Mouse (Mus musculus) urinary bladder, adult 2 months (tissue): ENCODE measurements around the gene Ncoa4. TPM values are rescaled to one million over a fixed set of nuclear protein-coding genes. Genes with fewer than 3 reads are reported as not detected.
"Not testable (repeated sequence)": the region's sequence is repeated elsewhere in the genome, so short reads cannot be mapped to it uniquely, and the experiment has no call there.

ENCODE experiments used
- DNase-seq: peaks from one replicate; pipeline ENCODE4 v3.0.0; 2022; ENCODE audit warnings: low spot score
- polyA plus RNA-seq: library from polyadenylated mRNA; depleted of rRNA; stranded (reverse); fragments of >200 nt; gene quantifications from 2 replicates; pipeline ENCODE4 v1.2.3, GENCODE M21; 2012

The Ncoa4 gene
- polyA plus RNA-seq, 1 experiment = 77.0 TPM

DNA sequence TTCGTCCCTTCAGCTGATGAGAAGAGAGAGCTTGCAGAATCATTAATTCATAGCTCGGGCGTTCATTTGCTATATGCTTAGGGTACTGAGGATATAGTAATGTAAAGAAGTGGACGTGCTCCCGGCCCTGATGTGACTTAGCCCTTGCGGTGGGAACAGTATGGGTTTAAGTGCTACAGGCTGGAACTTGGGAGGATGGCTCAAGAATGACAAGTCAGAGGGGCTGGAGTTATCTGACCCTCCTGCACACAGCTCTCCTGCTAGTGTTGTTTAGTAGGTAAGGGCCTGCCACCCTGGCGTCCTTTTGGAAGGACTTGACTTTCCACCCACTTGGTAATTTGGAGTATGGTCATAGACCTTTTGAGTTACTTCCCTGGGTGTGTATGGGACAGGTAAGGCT lies 898 bp downstream of the Ncoa4 start:
- no peak for DNase-seq

DNA sequence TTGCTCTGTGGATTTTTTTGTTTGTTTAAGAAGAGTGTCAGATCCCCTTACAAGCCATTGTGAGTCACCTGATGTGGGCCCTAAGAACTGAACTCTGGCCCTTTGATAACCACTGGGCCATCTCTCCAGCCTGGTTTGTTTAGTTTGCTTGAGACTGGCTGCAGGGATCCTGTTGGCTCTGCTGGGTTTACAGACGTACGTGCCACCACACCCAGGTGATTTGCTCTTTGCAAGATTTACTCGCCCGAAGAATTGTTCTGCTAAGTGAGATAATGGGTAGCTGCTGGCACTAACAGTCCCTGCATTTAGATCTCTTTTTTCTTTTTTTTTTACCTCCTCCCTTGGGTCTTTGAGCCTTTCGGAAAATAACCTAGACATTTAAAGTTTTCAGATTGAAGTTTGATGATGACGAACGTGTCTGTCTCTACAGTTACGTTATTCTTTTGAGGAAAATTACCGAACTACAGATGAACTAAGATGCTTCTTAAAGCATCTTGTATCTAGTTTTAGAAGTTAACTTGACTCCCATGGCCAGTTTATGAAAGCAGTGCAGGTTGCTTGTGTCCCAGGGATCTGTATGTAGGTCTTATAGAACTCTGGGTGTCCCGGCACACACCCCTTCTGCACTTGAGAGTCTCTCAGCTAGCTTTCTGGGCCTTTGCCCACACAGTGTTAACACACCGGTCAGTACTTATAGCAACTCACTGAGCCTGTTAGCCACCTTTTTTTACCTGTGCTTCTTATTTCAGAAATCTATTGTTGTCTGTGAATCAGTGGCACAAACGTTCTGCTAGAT lies 1.6 kb downstream of the Ncoa4 start:
- DNase-seq = no peak

DNA sequence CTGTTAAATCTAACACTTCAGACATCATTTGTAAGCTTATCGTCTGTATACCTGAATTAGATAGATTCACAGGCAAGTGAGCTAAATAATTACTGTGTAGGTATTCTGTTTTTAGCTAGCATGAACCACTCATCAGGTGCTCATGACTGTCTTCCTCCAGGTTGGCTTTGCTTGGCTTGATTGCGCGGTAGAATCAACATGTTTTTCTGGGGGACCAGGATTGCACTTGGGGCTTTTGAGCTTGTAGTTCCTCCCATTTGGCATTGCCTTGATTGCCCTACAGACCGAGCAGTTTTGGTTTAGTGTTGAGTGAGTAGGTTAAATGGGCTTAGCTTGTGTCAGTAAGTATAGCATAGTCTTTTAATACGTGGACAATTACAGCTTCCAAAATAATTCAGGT lies 2.6 kb downstream of the Ncoa4 start:
- no peak for DNase-seq

DNA sequence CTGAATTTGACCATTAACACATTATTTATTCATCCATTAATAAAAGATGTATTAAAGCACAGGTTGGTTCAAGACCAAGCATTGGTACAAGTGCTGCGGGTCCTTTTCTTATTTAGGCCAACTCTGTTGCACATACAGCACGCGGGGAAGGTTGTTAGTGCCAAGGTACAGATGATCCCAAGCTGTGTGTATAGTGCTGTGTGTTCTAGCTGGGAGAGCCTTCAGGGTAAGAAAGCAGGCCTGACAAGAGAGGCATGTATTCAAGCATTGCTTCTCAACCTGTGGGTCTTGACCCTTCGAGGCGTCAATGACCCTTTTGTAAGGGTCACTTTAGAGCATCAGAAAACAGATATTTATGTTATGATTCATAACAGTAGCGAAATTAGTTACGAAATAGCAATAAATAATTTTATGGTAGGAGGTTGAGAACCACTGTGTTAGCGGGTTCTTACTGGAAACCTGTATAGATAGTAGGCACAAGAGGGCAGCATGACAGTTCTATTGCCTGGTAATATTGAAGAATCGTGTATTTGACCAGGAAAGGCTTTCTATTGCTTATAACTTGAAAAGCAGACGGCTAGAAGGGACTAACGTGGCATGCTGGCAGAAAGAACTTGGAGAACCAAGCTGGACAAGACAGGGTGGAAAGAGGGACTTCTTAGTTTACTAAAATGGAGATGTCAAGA lies 3.7 kb downstream of the Ncoa4 start:
- no peak for DNase-seq

DNA sequence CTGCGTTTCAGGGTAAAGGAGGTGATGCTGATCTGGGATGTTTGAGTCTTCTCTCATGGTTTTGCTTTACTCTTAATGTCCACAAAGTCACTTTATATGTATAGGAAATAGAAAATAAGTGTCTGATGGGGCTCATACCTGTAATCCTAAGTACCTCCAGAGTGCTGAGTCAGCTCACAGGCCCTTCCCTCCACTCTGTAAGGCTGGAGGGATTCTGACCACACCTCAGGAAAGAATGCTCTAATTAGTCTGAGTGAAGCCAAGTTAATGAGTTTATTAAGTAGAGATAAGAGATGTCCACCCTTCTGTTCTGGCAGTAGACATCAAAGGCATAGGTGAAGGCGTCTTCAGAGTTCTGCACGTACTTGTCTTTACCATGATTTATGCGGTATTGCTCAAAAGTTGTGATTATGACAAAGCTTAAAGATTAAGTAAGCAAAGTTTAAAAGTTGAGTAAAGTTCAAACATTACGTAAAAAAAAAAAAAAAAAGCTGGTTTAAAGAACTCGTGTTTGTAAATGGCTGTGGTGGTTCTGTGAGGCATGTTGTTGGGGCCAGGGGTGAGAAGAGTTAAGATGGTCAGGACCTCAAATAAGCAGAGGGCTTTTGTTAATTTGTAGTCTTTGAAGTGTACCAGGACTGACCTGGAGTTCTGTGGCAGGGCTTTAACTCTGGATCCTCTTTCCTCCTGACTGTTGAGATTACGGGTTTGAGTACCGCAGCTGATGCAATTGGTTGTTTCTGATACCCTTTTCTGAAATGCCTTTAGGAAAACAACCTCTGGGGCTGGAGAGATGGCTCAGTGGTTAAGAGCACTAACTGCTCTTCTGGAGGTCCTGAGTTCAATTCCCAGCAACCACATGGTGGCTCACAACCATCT lies 4.7 kb downstream of the Ncoa4 start:
- DNase-seq = no peak

DNA sequence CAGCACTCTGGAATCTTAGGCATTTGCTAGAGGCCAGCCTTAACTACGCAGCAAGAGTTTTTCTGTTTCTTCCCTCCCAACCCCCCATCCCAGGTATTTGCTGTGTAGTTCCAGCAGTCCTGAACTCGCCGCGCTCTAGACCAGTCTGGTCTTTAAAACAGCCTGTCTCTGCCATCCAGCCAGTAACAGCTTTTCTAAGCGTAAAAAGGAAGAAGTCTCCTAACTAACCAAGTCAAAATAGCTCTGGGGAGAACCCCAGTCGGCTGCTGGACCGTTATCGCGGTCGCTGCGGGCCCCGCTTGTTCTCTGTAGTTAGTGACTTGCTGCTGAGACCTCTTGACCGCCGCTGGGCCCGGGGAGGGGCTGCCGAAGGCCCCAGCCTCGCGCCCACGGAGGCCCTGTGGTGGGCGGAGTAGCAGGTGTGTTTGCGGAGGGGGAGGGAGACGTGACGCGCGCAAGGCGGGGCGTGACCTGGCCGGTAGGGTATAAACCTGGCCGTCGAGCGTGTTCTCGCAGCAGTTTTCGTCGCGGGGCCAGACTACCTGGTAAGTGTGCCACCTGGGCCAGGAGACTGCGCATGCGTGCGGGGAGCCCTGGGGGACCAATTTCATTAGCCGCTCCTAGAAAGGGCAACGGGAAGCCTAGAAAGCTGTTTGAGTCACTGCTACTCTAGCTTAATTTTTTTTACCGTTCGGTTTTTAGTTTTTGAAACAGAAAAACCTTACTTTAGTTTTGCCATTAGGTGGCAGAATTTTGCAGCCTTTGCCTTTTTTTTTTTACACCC lies 5.8 kb downstream of the Ncoa4 start:
- peak; percentile 75 for DNase-seq

DNA sequence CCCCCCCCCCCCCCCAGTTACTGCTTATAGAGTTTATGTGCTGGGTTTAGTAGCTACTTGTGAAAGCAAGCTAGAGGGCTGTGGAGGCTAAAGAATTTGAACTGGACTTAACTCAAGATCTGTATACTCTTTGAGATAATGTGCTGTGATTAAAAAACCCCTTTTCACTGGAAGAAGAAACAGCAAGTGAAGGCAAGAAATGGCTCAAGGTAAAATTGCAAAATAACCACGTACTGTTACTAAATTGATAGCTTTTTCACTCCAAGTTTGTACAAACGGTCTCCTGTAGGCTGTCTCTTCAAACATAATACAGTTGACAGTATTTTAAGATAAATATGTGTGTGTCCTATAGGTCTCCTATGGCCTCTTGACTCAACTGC lies 6.4 kb downstream of the Ncoa4 start:
- no peak for DNase-seq

DNA sequence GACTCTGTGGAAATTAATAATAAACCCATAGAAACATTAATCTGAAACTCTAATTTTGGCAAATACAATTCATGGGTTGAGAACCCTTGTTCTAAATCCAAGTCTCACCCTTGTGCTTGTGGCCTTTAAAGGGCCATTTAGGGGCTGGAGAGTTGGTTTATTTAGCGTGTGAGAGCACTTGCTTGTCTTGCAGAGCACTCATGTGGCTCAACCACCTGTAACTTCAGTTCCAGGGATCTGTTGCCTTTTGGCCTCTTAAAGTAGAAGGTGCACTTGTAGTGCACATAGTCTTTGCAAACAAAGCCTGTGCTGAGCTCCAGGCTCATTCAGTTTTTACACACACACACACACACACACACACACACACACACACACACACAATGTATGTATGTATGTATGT lies 7.2 kb downstream of the Ncoa4 start:
- no peak for DNase-seq

DNA sequence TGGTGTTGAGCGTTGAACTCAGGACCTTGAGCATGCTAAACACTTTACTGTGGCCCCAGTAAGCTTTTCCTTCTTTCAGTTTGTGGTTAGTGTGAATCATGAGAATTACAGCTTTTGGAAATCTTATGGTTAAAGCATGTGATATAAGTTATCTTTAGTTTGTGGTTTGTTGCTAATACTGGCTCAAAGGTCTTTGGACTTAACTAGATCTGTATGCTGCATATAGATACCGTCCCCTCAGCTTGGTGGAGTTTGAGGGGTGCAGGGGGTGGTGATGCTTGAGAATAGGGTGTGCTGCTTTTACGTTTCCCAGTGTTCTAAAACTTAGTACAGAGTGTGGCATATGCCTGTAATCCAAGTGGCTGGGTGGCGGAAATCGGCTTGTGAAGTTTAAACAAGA lies 7.7 kb downstream of the Ncoa4 start:
- DNase-seq = no peak

DNA sequence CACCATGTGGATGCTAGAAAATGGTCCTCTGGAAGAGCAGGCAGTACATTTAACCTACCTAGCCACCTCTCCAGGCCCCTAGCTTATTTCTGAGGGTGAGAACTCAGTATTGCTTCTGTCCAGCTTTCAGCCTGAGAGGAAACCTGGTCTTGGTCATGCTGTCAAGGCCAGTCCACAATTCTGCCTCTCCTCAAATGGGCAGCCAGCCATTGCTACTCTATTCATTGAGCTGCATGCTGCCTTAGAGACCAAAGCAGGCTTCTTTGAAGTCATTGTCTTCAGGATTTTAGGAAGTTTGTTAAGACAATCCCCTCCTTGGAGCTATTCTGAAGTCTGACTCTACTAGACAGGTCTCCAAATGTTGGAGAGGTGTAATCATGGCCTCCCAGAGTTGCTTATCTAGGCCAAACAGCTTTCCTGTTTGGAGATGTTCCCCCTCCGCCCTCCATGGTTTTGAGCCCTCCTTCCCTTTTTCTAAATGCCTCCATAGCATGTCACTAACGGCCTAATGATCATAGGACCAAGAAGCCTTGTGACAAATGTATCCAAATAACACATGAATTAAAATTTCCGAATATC lies 9.1 kb downstream of the Ncoa4 start:
- no peak for DNase-seq

DNA sequence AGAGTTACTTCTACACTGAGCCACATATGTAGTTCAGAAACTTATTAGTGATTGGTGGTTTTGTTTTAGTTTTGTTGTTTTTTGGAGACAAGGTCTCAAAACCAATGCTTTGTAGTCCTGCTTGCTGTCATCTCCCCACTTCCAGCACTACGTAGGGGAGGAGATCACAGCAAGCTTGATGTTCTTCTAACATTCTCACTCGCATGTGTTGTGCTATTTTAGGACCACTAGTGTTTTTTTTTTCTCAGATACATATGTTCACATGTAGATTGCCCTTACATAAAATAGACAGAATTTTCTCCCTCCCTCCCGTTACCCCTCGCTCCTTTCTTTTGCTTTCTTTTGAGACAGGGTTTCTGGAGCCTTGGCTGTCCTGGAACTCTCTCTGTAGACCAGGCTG lies 10.5 kb downstream of the Ncoa4 start:
- no peak for DNase-seq

DNA sequence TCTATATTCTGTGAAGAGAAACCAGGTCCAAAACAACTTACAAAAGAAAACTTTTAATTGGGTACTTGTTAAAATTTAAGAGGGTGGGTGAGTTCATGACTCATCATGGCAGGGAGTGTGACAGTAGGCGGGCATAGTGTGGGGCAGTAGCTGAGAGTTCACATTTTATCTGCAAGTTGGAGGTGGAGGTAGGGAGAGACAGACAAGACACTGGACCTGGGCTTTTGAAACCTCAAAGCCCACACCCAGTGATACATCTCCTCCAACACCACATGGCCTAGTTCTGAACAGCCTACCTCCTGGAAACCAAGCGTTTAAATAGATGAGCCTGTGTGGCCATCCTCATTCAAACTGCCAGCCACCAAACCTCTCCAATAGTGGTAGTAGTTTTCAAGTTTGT lies 15.6 kb downstream of the Ncoa4 start:
- DNase-seq = no peak

DNA sequence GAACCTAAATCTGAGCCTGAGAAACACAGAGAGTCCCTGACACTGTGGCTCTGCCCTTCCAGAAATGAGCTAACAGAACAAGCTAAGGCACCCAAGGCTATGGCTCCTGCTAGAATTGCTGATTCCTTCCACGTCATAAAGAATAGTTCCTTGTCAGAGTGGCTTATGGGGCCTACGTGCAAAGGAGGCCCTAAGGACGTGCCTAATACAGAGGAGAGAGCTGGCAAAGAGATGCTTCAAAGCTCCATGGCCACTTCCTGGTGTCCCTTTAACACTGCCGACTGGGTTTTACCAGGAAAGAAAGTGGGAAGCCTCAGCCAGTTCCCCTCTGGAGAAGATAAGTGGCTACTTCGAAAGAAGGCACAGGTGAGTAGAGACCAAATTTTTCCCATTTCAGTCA lies 16.9 kb downstream of the Ncoa4 start:
- not testable (repeated sequence) for DNase-seq

DNA sequence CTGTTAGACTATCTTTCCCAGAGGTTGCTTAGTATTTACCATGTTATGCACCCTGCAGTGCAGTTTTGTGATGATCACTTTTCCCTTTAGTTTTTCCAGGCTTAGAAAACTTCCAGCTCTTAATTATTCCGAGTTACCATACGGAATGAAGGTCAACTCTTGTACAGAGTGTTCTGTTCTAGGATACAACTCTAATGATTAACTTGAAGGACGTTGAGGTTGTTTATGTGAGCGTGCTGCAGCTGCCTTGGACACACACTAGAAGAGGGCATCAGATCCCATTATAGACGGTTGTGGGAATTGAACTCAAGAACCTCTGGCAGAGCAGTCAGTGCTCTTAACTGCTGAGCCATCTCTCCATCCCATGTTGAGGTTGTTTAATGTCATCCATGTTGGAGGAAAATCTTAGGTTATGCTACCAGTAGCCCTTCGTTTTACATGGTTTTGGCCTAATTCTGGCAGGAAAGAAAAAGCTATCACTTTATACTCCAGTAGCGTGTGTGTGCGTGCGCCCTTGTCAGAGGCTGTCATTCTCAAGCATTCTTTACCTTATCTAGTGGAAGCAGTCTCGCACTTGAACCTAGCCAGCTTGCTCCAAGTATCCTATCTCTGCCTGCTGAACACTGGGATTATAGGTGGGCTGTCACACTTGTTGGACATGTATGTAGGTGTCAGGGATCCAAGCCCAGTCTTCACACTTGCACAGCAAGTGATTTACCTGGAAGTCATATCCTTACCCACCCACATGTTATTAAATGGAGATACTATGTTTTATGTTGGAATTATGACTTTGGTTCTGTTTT lies 19.9 kb downstream of the Ncoa4 start:
- DNase-seq = no peak

DNA sequence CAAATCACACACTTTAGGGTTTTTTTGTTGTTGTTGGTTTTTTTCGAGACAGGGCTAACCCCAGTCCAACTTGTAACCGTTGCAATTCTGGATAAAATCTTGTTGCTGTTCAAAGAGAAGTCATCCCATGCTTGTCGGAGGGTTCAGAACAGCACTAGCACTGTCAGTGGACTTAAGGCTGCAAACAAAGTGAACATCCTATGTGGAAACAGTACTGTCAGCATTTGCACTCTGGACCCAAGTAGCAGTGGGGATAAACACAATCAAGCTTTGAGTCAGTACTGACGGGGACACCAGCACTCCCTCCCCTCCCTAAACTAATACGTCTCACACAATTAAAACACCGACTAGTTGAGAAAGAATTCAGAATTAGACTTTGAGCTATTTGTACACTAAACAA lies 21.2 kb downstream of the Ncoa4 start:
- no peak for DNase-seq

DNA sequence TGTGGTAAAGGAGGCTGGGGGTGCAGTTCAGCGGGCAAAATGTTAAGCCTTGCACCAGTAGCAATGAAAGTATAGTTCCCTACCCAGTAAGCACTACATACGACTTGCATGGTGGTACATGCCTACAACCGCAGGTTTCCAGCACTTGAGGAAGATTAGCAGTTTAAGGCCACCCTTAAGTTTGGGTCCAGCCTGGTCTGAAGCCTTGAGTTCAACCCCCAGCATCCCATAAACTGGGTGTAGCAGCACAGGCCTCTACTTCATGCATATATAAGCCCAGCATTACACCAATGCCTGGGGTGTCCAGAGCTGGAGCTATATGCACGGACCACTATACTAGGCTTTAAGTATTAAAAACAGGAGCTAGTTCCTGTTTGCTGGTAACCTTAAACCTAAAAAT lies 24.2 kb downstream of the Ncoa4 start:
- DNase-seq = no peak

DNA sequence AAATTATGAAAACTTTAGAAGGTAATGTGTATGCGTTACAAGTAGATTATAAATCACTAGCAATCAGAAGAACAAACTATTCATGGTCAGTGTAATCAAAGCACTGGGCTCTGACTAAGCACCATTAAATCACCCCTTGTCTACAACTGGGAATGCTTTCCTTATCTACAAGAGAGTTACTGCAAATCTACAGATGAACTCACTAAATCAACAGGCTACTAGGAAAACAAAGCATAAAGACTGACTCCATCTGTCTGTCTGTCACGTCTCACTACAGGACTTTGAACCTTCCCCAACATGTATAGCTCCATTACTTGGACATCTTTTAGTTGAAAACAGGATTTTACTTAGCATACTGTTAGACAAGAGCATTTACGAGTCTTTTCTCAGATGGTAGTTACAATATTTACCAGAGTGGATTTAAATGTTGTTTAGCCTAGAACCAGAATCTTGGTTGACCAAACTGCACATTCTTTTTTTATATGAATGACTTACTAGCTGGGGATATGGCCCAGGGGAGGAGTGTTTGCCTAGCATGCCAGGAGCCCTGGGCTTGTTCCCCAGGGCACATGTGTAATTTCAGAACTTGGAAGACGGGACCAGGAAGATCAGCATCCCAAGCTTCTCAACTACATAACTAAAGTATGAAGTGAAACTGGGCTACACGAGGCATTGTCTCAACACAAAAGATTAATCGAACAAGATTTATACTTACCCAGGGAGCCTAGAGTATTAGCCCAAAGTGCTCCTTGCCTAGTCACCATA lies 31.1 kb downstream of the Ncoa4 start:
- no peak for DNase-seq

DNA sequence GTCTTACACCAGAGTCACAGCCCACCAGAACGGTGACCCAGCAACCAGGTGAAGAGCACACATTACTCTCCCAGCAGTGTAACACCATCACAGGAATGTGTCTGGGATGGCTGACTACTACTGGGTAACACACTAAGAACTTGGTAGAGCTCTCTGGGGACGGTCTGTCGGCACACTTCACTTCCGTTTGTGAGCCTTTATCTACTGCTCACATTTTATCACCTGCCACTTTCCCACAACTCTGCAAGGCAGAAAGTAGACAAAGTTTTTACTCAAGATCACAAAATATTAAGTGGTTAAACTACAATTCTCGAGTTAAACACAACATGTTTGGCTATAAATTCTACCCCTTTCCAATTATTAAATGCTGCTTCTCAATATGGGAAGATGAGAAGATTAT lies 32.3 kb downstream of the Ncoa4 start:
- DNase-seq = no peak

DNA sequence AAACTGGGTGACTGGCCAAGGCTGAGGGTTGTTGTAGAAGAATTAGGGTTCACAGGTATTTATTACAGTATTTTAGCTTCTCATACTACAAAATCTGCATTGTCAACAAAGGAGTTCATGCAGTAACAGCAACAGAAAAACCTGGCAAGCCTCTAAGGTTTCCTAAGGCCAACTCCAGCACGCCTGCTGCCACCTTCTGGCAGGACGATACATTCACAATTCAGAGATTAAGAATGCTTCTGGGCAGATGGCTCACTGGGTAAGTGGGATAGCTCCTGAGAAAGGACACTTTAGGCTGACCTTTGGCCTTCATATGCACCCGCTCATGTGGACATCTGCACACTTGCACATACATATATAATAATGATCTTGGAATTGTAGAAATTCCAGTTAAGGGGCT lies 32.8 kb downstream of the Ncoa4 start:
- DNase-seq = no peak

DNA sequence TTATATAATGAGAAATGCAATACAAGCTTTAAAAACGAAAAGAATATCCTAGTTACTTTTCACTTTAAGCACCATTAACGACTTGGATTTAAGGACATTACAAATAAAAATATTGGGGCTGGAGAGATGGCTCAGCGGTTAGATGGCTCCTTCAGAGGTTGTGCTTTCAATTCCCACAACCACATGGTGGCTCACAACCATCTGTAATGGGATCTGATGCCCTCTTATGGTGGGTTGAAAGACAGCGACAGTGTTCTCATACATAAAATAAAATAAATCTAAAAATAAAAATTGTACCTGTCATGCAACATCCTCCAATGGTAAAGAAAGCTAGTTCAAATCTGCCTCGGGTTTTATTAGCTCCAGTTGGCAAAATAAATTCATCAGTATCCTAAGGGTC lies 33.9 kb downstream of the Ncoa4 start:
- DNase-seq = not testable (repeated sequence)
